Mouse (Mus musculus): Measurements from ENCODE around the gene Casz1.

The Casz1 gene

DNA sequence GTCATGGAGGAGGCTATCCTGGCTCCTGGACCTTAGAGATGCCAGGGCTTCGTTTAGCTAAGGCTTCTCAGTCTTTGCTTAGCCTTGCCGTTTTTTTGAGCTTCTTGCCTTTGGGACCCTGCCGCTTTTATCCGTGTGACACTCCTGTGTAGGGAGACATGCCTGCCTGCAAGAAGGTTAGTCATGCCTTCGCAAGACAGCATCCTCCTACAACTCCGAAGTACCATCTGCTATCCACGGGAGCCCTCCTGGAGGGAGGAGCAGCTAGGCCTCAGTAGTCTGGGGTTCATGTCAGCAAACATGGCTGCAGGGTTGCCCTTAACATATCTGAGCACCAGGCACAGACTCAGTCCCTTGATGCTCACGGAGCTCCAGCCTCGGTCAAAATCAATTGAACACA is 43.4 kb downstream of the Casz1 start:
- DNase-seq, result no peak

DNA sequence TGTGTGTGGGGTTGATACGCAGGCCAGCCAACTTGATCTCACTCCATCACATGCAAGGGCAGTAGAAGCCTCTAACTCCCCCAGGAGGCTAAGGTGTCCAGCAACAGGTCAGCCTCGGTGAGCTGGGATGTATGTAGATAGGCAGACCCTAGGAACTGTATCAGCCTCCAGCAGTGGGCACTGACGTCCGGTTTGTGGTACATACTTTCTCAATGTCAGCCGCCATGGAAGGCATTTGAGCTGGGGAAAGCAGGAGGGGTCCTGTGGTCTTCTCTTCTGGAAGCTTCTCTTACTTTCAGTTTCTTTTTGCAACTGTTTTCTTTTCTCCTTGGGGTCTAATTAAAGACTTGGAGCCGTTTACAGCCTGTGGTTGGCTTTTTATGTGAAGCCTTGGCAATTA is 45.2 kb downstream of the Casz1 start:
- no peak for DNase-seq

DNA sequence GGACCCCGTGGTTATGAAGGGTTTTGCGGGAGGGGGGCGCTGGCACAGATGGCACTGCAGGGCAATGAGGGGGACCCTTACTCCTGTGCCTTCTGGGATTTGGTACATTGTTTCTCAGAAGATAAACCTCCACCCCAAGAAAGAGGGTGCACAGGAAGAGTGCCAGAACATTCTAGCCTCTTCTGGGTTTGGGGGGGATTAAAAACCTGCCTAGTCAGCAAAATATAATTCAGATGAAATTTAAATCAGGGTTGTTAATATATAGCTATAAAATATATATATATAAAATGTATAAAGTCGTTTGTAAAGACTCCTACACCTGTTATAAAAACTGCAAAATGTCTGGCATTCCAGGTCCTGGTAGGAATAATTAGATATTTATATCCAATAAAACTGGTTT is 48.8 kb downstream of the Casz1 start:
- DNase-seq, result no peak

DNA sequence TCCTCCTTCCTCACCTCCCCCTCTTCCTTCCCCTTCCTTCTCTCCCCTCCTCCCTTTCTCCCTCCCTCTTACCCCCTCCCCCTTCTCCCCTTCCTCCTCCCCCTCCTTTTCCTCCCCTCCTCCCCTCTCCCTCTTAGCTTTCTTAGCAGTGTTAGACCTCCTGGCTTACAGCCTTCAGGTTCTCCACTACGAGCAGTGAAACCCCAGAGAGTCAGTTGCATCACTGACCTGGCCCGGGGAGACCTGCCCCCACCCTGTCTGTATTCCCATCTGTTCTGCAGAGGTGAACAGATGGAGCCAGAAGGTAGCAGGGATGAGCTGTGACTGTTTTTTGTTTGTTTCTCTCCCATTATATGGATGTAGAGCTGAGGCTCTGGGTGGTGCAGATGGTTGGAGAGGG is 49.9 kb downstream of the Casz1 start:
- no peak for DNase-seq

DNA sequence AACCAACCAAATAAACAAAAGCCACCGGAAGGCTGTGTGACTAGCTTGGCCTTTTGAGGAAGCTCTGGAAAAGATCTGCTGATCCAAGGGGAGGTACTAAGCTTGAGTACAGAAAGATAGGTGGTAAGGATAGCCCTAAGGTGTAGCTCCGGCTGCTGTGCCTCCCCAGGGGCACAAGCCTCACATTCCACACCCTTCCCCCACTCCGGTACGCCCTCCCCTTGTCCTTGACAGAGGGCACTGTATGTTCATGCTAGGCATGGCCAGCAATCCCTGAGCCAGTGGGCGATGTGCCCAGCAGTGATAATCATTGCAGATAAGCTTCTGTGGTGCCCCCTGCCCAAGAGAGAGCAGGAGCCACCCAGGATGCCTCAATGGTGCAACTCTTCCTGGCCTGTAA is 51.3 kb downstream of the Casz1 start:
- no peak for DNase-seq

DNA sequence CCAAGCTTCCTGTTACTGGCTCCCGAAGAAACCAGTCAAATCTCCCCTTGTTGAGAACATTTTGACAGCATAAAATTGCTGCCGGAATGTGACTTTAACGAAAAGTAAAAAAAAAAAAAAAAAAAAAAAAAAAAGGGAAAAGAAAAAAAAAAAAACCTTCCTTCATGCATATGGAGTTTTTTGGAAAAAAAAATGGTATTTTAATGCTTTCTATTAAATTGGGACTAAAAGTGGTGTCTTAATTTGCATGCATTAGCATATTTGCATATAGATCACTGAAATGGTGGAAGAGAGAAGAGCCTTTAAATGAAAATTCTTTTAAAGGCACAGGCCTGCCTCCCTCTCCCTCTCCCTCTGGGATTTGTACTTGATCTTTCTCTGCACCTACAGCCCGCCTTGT is 52.0 kb downstream of the Casz1 start:
- no peak for DNase-seq

DNA sequence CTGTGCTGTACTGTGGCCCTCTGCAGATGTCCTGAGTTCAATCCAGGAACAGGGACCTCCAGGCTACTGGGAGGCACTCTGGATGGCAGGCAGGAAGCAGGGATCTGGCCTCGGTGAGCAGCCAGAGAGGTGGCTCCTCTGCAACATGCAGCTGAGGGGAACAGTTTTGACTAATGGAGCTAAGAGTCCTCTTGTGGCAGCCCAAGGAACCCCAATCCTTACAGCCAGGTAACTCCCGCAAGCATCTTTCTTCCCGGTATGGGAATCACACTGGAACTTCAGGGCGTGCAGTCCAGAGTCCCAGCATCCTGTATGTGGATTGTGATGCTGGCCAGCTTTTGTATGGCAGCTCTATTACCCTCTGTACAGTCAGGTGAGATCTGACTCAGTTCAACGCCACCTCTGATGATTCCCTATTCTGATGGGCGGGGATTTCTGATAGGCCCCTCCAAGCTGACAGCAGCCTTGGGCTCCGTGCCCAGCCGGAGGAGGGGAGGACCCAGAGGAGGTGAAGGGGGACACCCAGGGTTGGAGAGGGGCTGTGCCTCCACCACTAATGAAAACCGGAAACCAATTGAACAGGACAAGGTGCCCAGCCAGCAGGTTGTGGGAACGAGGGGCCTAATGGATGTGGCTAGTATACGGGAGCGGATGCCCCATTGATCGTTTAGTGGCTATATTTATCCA is 53.3 kb downstream of the Casz1 start:
- no peak for DNase-seq

DNA sequence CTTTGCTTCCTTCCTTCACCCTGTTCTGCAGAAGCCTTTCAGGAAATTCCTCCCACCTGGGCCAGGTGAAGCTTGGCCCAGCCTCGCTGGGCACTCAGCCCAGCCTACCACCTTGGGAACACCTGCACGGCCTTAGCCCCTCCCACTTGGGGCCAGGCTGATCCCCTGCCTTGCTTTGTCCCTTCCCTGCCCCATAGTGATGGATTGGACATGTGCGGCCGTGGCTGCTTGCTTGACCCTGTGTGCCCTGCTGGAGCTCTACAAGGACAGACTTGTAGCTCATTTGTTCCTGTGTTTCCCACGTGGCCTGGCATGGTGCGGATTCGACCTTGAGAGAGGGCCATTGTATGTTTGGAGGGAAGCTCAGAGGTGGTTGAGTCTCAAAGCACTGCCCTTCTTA is 54.0 kb downstream of the Casz1 start:
- no peak for DNase-seq

DNA sequence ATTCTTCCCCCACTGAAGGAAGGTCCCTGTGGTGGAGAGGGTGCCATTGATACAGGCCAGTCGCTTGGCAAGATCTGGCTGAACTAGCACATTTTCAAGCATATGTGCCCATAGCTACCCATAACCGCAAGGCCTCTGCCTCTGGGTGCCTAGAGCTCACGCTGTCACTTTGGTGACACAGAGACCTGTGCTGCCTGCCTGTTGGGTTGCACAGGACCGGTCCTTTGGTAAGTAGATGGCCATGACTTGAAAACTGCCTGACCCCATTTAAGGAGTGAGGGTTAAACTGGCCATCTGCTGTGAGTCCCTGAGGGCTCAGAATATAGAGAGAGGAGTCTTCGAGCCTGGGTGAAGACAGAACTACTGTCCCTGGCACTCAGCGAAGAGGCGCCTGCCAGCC is 55.2 kb downstream of the Casz1 start:
- DNase-seq, result no peak

DNA sequence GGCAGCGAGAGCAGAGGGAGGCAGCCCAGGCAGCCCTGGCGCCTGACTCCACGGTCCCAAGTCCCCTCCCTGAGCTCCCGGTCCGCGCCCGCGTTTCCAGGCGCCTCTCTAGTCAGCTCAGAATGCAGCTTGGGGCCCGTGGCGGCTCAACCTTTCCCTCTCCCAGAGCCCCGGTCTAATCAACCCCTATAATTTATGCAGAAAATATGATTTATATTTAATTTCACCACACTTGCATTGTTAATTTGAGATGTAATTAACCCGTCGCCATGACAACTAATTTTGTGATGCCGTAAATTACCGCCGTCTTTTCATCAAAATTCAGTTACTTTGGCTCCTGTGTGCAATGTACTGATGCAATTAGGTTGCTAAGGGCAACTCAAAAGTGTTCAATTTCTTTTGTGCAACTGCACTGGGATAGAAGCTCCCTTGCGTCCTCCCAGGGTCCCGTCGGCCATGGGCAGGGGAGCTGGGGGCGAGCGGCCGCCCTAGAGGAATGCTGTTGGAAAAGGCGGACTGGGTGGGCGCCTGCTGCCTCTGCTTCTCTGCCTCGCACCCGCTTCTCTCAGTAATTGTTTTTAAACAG is 55.8 kb downstream of the Casz1 start:
- no peak for DNase-seq

DNA sequence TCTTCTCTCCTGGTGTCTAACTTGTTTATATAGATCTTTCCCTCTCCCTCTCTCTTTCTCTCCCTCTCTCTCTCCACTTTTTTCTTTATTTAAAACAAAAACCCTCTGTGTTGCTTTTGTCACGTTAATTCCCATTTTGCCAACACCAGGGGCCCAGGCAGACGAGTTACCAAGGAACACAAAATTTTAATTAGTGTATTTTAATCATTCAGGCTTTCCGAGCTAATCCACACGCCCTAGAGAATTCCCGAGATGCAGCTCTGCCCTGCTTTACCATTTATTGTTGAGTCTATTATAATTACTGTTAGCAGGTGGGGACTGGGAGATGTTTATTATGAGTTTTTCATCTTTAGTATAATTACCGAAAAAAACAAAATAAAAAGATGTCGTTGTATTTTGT is 56.4 kb downstream of the Casz1 start:
- DNase-seq, result no peak

DNA sequence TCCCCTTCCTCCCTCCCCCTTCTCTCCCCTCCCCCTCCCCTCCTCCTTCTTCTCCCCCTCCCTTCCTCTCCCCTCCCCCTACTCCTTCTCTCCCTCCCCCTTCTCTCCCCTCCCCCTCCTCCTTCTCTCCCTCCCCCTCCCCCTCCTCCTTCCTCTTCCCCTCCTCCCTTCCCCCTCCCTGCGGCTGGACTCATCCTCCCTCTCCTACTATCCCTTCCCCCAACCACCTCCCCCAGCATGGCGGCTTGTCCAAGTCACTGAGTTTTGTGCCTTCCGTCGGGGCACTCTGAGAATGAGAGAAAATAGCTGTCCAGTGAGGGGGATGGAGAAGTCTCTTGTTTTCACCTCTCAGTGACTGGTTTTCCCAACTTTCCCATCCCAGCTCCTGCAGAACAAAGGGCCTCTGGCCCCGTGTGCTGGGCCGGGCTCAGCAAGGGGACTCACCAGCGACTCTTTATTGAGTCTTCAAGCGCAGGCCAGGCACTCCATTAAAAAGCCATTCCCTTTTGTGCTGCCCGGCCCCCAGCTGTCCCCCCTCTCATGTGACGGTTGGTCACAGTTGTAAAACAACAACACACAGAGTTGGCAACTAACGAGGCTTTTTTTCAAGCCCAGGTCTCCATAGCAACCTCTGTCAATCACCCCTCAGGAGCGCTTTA is 62.7 kb downstream of the Casz1 start:
- DNase-seq, result no peak

DNA sequence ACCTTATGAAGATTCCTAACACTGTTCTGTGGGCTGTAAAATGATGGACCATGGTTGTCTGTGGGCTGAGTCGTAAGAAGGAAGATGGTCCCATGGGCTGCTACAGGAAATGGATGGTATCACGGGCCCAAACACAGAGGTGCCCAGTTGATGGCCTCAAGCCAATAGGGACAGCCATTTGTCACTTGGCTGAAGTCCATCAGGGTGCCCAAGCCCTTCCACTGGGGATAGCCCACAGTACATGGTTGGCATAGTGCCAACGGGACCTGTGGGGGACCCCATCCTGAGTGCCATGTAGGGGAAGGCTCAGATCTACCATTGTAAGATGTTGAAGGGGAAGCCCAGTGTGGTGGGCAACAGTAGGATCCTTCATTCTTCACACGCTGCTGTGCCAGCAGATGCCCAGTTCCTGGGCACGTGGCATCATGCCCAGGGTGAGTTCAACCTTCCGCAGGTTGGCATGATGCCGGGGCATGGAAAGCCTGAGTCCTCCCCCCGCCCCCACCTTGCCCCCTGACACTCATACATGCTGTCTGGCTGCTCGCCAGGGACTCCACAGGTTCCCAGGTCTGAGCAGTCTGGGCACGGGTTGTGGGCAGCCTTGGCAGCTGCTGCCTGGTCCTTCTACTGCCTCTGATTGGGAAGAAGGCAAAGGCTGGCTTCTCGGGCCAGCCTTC is 63.6 kb downstream of the Casz1 start:
- no peak for DNase-seq

DNA sequence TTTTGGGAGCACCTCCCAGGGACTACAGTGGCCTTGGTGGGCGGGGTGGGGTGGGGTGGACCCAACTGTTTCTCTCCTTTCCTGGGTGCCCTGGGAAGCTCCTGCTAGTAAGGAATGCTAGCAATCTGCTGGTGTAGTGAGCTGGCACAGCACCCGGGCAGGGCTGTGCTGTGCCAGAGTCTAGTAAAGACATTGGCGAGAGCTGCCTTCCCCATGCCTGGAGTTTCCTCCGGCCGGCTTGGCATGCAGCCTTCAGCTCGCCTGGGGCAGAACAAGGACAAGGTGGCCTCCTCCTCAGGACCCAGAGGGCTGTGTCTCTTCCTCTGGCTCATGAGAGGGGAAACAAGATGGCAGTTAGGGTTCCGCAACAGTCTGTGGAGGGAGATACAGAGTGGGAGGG is 65.3 kb downstream of the Casz1 start:
- DNase-seq, result no peak

DNA sequence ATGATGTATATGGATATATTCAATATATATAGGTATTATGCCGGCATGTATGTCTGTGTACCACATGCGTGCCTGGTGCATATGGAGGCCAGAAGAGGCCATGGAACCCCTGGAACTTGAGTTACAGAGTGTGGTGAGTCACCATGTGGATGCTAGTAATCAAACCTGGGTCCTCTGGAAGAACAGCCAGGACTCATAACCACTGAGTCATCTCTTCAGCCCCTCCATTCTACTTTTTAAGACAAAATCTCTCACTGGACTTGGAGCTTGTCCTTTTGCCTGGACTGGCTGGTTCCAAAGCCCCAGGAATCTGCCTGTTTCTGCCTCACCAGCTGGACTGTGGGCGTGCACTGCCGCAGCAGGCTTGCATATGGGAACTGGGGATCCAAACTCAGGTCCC is 66.3 kb downstream of the Casz1 start:
- DNase-seq, result no peak

DNA sequence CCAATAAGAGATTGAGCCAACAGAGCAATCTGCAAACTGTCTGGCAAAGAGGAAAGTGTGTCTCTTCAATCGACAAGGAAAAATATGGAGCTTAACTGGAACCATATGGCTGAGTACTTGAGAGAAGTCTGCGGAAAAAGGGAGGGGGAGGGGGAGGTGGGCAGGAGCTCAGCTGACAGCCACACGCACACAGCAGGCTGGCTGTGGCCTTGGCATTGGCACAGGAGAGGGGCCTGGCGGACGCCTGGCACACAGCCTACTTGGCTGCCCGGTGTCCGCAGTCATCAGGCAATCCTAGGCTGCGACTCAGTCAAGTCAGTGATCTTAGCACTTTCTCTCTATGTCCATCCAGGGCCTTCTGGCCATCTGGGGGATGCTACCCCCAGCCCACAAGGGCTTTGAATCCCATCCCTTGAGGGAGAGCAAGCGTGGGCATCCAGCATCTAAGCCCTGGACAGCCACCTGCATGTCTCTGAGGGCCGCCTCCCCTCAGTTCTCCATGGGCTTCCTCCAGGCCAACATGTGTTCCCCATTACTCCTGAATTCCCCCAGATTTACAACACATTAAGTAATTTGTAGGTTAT is 67.6 kb downstream of the Casz1 start:
- no peak for DNase-seq

DNA sequence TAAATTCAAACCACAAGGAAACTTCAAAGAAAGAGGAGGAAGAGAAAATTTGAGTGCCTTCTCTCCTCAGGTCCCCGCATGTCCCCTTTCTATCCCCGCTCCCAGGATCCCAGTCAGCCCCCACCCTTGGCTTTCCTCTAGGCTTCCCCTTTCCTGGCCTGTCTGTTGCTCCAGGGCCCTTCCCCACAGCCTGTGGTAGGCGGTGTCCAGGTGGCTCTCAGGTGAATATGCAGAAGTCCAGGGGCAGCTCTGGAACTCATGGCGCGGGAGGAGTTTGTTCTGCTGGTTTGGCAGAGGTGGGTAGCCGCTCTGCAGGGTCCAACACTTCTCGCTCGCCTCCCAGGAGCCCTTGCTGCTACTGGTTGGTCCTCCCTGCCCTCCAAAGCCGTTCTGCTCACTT is 68.1 kb downstream of the Casz1 start:
- DNase-seq, result no peak

DNA sequence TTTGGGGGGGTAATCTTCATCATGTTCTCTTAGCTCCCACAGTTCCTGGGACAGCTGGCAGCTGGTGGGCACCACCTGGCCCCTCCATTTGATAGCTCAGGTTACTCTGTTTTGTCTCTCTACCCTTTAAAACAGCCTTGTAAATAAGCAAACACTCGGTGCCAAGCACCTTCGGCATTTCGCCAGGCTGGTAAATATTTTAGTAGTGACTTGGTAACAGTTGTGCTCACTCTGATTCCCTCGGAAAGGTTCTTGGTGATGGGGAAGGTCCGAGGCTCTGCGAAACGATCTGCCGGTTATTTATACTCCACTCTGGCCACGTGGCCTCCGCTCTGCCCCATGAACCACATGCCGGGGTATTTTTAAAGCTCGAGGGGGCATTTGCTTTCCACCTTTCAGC is 68.6 kb downstream of the Casz1 start:
- DNase-seq, result no peak

DNA sequence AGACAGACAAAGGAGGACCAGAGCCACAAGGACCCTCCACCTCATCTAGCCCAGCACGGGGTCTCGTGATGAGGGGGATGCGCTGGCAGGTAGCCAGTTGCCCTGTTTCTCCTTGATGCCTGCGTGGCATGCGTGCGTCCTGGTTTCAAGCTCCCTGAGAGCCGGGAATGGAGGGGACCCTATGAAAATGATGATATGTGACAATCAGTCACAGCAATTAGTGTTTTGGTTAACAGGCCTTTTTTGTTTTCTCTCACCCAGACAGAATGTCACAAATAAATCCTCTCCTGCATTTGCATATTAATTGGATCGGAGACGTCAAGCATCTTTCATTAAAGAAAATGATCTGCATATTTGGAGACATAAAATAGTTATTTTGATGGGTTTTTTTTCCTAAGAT is 71.9 kb downstream of the Casz1 start:
- no peak for DNase-seq

DNA sequence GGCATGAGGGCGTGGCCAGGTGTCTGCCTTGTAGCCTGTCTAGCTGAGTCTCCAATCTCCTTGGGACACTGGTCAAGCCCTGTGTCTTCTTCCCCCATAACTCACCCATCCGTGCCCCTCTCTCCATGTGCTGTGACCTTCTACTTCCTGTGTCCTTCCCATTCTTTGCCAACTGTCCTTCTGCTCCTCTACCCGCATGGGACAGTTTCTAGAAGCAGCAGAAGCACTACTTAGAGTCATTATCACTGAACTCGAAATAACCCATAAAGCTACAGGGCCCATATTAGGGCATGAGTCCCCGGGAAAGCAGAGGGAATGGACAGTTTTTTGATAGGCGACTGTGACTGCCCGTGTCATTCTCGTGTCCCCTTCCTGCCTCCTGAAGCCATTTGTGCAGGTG is 72.6 kb downstream of the Casz1 start:
- no peak for DNase-seq

DNA sequence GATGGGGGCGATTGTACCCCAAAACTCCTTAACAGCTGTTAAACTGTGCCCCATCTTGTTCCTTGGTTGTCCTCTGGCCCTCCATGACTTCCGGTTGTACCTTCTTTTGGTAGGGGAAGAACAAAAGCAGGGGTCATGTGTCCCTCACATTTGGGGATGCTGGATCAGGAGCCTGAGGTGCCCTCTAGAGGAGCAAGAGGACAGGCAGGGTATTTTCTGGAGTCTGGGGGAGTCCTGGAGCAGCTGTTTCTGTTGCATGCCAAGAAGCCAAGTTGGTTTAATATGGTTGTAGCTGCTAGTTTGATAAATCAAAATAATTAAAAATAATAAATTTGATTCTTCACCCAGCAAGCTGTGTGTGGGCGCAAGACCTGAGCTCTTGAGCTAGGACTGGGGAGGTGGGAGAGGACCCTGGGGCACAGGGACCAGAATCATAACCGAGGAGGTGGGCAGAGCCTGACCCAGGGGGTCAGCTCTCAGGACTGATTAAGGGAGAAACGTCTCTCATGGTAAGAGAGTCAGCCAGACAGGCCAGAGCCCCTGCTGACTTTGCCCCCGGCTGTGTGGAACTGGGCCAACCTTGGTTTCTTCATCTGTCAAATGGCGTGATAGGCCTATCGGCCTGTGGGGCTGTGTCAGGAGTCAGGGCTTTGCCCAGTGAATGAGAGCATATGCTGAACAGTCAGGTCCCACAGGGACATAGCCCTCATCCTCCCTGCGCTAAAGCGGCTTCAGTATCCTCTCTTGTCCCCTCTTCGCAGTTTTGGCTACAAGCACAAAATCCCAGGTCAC is 74.2 kb downstream of the Casz1 start:
- DNase-seq, result no peak

DNA sequence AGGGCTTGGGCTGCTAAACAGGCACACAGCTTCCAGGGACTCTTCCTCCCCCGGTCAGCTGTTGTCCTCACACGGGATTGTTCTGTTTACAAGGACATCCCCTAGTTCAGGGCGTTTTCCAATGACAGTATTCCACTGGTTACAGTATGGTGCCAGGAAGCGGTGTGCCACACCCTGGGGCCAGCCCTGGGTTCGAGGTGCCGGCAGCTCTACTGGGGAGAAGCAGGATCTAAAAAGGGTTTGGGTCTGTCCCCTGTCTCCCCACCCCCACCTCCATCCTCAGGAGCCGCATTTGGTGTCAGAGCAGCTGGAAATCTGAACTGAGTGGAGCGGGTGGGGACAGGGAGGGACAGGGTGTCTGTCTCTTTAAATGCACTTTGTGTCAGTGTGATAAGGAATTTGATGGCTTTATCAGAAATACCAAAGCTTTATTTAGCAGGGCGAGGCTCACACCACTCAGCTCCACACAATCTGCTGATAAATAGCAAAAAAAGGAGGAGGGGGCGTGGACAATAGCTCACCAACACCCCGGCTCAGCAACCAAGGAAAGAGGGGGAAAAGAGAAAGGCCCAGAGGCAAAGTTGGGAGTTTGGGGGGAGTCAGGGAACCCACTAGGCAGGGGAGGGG is 74.9 kb downstream of the Casz1 start:
- DNase-seq, result no peak

Measured in thymus, postnatal 36 days (tissue).